Mouse (Mus musculus) MEL (cell line): ENCODE measurements at regions not wholly inside any gene's neighbourhood (a gene's known extent, or its start where the extent isn't known, plus 50 kb on each side); places are given as distances from the start of the nearest gene placed in this dataset.

Experiments used
- CHD2 ChIP-seq: IDR thresholded peaks from 2 replicates; pipeline ENCODE4 v1.6.1; 2011; ENCODE audit warnings: low read length, improper control_type of control experiment
- CTCF ChIP-seq, 3 experiments: IDR thresholded peaks in 2 of 3; conservative IDR thresholded peaks in 1 of 3; 2 replicates each; pipeline ENCODE4 v1.5.1; 2011 to 2012; ENCODE audit warnings: low read length in 3 of 3, low read depth in 2 of 3, mild to moderate bottlenecking in 2 of 3, improper control_type of control experiment in 1 of 3, inconsistent platforms in 1 of 3, mixed read lengths in 1 of 3, moderate library complexity in 1 of 3; ENCODE audit not compliant: control insufficient read depth in 1 of 3, insufficient read depth in 1 of 3, poor library complexity in 1 of 3, severe bottlenecking in 1 of 3
- GATA1 ChIP-seq: IDR thresholded peaks from 2 replicates; pipeline ENCODE4 v1.6.1; 2011; ENCODE audit warnings: low read depth, low read length, improper control_type of control experiment
- MAZ ChIP-seq: IDR thresholded peaks from 2 replicates; pipeline ENCODE4 v1.6.1; 2012; ENCODE audit warnings: low read depth, mild to moderate bottlenecking, inconsistent platforms, low read length, improper control_type of control experiment
- POLR2A ChIP-seq, 2 experiments: IDR thresholded peaks; 2 replicates each; pipeline ENCODE4 v1.6.1; 2011 to 2012; ENCODE audit warnings: low read length in 2 of 2, mild to moderate bottlenecking in 2 of 2, control low read depth in 1 of 2, improper control_type of control experiment in 1 of 2, low read depth in 1 of 2, moderate library complexity in 1 of 2; ENCODE audit not compliant: control insufficient read depth in 1 of 2, insufficient read depth in 1 of 2, poor library complexity in 1 of 2
- POLR2AphosphoS5 ChIP-seq: IDR thresholded peaks from 2 replicates; pipeline ENCODE4 v1.6.1; 2012; ENCODE audit warnings: low read depth, borderline replicate concordance, mild to moderate bottlenecking, inconsistent platforms, low read length, moderate library complexity, mixed read lengths
- TAL1 ChIP-seq: IDR thresholded peaks from 2 replicates; pipeline ENCODE4 v1.6.1; 2012; ENCODE audit warnings: mild to moderate bottlenecking, inconsistent platforms, low read length, moderate library complexity, mixed read lengths

DNA sequence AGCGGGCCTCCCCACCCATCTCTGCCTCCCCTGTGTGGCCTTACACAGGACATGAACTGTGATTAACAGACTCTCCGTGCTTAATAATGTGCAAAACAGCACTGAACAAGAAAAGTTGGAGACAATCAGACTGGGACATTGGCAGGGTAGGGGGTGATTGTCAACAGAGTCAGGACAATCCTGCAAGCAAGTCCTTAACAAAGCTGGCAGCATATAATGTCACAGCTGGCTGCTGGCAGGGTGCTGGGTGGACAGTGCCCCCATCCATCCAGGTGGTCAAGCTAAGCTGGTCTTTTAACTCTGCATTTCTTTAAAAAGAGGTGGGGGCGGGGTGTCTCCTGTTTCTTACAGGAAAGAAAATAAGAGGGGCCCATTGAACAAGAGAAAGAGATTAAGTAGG, 149.2 kb upstream of the Ralgapa2 start:
- no peak for TF ChIP-seq CHD2
- no peak for TF ChIP-seq POLR2A (IDR thresholded peaks at IDR 0.05; ENCODE audit: control insufficient read depth in 1 of 2, insufficient read depth in 1 of 2, low read depth in 1 of 2, low read length in 2 of 2, poor library complexity in 1 of 2)
- TF ChIP-seq GATA1 = no peak
- TF ChIP-seq POLR2AphosphoS5 = no peak
- no peak for TF ChIP-seq CTCF (IDR thresholded peaks at IDR 0.05 in 2 of 3, conservative IDR thresholded peaks at IDR 0.05 in 1 of 3; ENCODE audit: control insufficient read depth in 1 of 3, insufficient read depth in 1 of 3, low read depth in 2 of 3, low read length in 3 of 3, poor library complexity in 1 of 3, severe bottlenecking in 1 of 3)
- no peak for TF ChIP-seq MAZ
- TF ChIP-seq TAL1 = no peak
